Mouse (Mus musculus): Measurements from ENCODE around the gene Crybb1.

DNA sequence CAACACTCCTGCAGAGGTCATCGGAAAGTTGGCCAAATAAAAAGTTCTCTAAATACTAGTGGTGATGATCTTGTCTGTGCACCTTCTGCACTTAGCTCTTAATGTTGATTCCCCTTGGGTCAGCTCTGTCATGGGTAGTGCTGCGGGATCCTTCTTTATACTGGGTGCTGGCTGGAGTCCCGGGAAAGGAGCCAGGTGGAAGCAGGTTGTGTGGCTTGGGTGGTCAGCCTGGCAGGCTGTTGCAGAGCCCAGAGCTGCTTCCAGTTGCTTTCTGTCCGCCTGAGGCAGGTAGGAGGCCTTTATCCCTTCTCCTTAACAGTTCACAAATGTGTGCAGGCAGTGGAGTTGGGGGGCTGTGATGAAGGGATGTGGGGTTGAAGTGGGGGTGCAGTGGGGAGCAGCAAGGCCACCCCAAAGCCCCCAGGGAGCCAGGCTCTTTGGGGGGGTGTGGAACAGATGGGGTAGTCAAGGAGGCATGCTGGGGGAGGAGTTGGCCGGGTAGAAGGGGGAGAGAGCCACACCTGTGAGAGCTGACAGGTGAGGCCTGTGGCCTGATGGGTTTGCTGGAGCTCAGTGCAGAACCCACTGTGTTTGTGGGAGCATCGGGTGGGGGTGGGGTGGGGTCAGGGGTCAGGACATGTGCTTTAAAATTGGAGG lies 26.6 kb downstream of the Crybb1 start:
- no peak for TF ChIP-seq TAL1 (IDR thresholded peaks at IDR 0.05; ENCODE audit: low read length)
- no peak for TF ChIP-seq GATA1 (IDR thresholded peaks at IDR 0.05; ENCODE audit: low read length)

Data from erythroblast, embryonic 14.5 days (primary cell).